Mouse (Mus musculus): ENCODE results near the gene Atp5b. TPM values are rescaled to one million over a fixed set of nuclear protein-coding genes. Genes with fewer than 3 reads are reported as not detected.

Gene Atp5b
- total RNA-seq, 2 experiments from 2014 or later: 1,572 to 1,686 TPM

Small RNA genes lying within 50 kb of the gene (microRNA-seq; reads per million reads assigned to microRNA genes)
- 19.3 reads per million, percentile 38 among the genes with 10 or more reads in this experiment for gene Mir677

Other genes starting within 250 kb of the Atp5b start
- gene Rdh19, start 233.3 kb upstream of the Atp5b start, total RNA-seq (2021): not detected
- gene Rdh16f2, start 216.8 kb upstream of the Atp5b start, total RNA-seq (2021): not detected
- not detected for gene Rdh7, start 194.5 kb upstream of the Atp5b start, total RNA-seq (2021)
- gene Sdr9c7, start 184.8 kb upstream of the Atp5b start, total RNA-seq (2021): not detected
- not detected for gene Hsd17b6, start 75.7 kb upstream of the Atp5b start, total RNA-seq (2021)
- gene Prim1, start 68.1 kb upstream of the Atp5b start, total RNA-seq (2021): 10 to 100 TPM; 10.5 to 10.9 TPM
- 100 to 1,000 TPM; 351 to 355 TPM for gene Naca, start 47.7 kb upstream of the Atp5b start, total RNA-seq (2021)
- gene Ptges3, start 24.3 kb upstream of the Atp5b start, total RNA-seq (2021): 100 to 1,000 TPM; 149 to 156 TPM
- gene Baz2a, start 8.3 kb downstream of the Atp5b start, total RNA-seq (2021): 10 to 100 TPM; 29.5 to 31.3 TPM
- gene Rbms2, start 97.0 kb downstream of the Atp5b start, total RNA-seq (2021): 10 to 100 TPM; 10.7 to 11.6 TPM
- 10 to 100 TPM; 17.8 to 18.7 TPM for gene Gls2, start 111.2 kb downstream of the Atp5b start, total RNA-seq (2021)
- 10 to 100 TPM; 11.5 to 12.6 TPM for gene Spryd4, start 128.5 kb downstream of the Atp5b start, total RNA-seq (2021)
- not detected for gene Mip, start 142.6 kb downstream of the Atp5b start, total RNA-seq (2021)
- 1 to 10 TPM; 8.3 to 9.7 TPM for gene Timeless, start 148.8 kb downstream of the Atp5b start, total RNA-seq (2021)
- gene Apon, start 170.8 kb downstream of the Atp5b start, total RNA-seq (2021): not detected
- not detected for gene Apof, start 185.4 kb downstream of the Atp5b start, total RNA-seq (2021)
- 10 to 100 TPM; 20.2 to 26.0 TPM for gene Stat2, start 187.3 kb downstream of the Atp5b start, total RNA-seq (2021)
- under 1 TPM; 0.43 to 0.58 TPM for gene Il23a, start 215.5 kb downstream of the Atp5b start, total RNA-seq (2021)
- 10 to 100 TPM; 13.0 to 14.1 TPM for gene Pan2, start 220.1 kb downstream of the Atp5b start, total RNA-seq (2021)
- gene Cnpy2, start 239.2 kb downstream of the Atp5b start, total RNA-seq (2021): 10 to 100 TPM; 64.4 to 69.7 TPM

All from left cerebral cortex, postnatal 10 days (tissue).